Mouse (Mus musculus): ENCODE results near the gene Ubl7.

DNA sequence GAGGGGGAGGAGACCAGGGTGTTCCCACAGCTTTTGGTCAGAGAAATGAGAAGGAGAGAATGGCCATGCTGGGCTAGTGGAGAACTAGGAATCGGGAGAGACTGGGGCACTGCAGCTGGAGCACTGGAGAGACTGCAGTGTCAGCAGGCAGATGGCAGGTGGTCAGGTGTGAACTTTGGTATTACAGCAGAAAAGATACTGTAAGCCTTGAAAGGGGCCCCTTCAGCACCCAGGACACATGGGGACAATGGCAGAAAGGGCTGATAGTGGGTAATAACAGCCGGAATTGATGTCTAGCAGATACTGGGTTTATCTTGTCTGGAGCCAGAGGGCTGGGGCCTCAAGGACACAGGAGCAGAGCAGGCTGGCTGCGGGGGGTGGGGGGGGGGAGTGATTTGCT lies 68.1 kb downstream of the Ubl7 start:
- TF ChIP-seq CTCF (IDR thresholded peaks at IDR 0.05; ENCODE audit: low read depth, low read length) = no peak
- TF ChIP-seq POLR2A (IDR thresholded peaks at IDR 0.05; ENCODE audit: borderline replicate concordance, low read depth, low read length) = no peak
